Mouse (Mus musculus): Measurements from ENCODE around the gene Ints6l.

DNA sequence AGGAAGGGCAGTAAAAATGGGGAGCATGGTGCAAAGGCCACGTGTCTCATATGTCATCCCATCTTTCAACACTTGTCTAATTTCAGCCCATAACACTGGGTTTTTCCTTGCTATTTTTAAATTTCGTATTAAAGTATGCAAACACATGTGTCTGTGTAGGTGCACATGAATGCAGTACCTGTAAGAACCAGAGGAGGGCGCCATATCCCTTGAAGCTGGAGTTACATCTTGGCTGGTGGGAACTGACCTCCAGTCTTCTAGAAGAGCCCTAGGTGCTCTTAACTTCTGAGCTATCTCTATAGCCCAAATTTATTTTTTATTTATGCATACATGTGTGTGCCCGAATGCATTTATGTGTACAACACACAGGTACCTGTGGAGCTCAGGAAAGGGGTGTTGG is 37.1 kb upstream of the Ints6l start:
- TF ChIP-seq CTCF (IDR thresholded peaks at IDR 0.05; ENCODE audit: control insufficient read depth, insufficient read depth, insufficient replicate concordance, low read depth, low read length) (no peak), POLR2A (IDR thresholded peaks at IDR 0.05; ENCODE audit: control insufficient read depth, low read depth, low read length) (no peak)
